Mouse (Mus musculus) hindbrain, embryonic 16.5 days (tissue): ENCODE data around the gene Prelp. TPM values are rescaled to one million over a fixed set of nuclear protein-coding genes. Genes with fewer than 3 reads are reported as not detected.

Experiments
- ATAC-seq: fragments of 200-750 bp; cut with Nextera tagmentation; 2 replicates; pipeline ENCODE4 v1.8.0; 2017; ENCODE audit warnings: moderate TSS enrichment, moderate library complexity
- H3K27ac ChIP-seq: fragments of 300-500 bp; sonication (generic); 2 replicates; pipeline ENCODE4 v1.5.1; 2014; ENCODE audit warnings: low read depth, mild to moderate bottlenecking, control low read depth, low read length, moderate library complexity
- H3K27me3 ChIP-seq: fragments of 300-500 bp; sonication (generic); replicated peaks from 2 replicates; pipeline ENCODE4 v1.6.1; 2014; ENCODE audit warnings: low read length; ENCODE audit not compliant: control insufficient read depth, insufficient read depth
- H3K36me3 ChIP-seq: fragments of 300-500 bp; sonication (generic); 2 replicates; pipeline ENCODE4 v1.6.1; 2014; ENCODE audit warnings: mild to moderate bottlenecking, low read length, moderate library complexity, mixed read lengths; ENCODE audit not compliant: control insufficient read depth, insufficient read depth
- H3K4me1 ChIP-seq: fragments of 300-500 bp; sonication (generic); 2 replicates; pipeline ENCODE4 v1.6.1; 2014; ENCODE audit warnings: low read depth, low read length; ENCODE audit not compliant: control insufficient read depth, insufficient read depth
- H3K4me2 ChIP-seq: fragments of 300-500 bp; sonication (generic); 2 replicates; pipeline ENCODE4 v1.6.1; 2014; ENCODE audit warnings: mild to moderate bottlenecking, low read length, control low read depth, moderate library complexity
- H3K4me3 ChIP-seq: fragments of 300-500 bp; sonication (generic); 2 replicates; pipeline ENCODE4 v1.5.1; 2014; ENCODE audit warnings: mild to moderate bottlenecking, low read length, control low read depth, moderate library complexity
- H3K9ac ChIP-seq: fragments of 300-500 bp; sonication (generic); 2 replicates; pipeline ENCODE4 v1.6.1; 2014; ENCODE audit warnings: low read depth, mild to moderate bottlenecking, control low read depth, low read length, moderate library complexity
- H3K9me3 ChIP-seq: fragments of 300-500 bp; sonication (generic); 2 replicates; pipeline ENCODE4 v1.6.1; 2014; ENCODE audit warnings: mild to moderate bottlenecking, low read length, moderate library complexity; ENCODE audit not compliant: control insufficient read depth
- WGBS: fragments of 180-500 bp; shearing (Covaris S2); extraction: QIAGEN DNeasy Blood & Tissue Kit; methylation state at CpG from one replicate; pipeline ENCODE4 v1.1.7; 2014; 5-methylcytosine and 5-hydroxymethylcytosine counted together
- polyA plus RNA-seq: library from polyadenylated mRNA; unstranded; fragments of >200 nt; fragmentation: Nextera tagmentation; extraction: Ambion mirVana; gene quantifications from 2 replicates; pipeline ENCODE4 v1.2.1, GENCODE M21; 2015

Gene Prelp
- polyA plus RNA-seq, 1 experiment from 2014 or later = 12.0 TPM

DNA sequence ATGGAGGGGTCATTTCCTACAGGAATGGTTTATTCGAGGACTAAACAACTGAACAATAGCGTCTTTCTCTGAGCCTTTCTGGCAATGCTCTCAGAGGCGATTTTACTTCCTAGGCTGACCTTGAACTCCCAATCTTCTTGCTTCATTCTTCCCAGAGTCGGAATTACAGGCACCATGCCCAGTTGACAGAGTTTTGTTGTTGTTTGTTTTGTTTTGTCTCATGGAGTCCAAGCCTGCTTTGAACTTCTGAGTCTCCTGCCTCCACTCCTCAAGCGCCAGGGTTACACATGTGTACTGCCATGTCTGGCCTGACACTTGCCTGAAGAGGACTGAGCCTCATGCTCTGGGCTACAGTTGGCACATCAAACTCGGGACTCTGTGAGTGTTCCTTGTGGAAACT lies 8.2 kb downstream of the Prelp start:
- ATAC-seq = no peak
- WGBS = 74% methylated on average over 6 of the region's 6 CpGs

DNA sequence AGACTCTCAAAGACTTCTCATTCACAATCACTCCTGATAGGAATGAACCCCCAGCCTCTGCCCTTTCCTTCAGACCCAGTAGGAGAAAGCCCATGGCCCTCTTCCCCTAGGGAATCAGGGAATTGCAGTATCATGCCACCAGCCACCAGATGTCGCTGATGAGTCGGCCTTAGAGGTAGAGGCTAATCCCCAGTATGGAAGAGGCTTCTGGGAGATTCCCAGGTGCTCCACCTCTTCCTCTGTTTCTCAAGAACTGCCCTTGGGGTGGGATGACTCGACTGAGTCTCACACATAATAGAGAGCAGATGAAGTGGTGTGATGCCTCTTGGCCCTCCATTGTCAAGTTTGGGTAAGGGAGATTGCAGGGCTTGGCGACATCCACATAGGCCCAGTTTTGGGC lies 9.8 kb downstream of the Prelp start:
- H3K36me3 ChIP-seq = no peaks in the 10 kb centered on the region
- WGBS = 28% methylated on average over 4 of the region's 4 CpGs
- H3K4me3 ChIP-seq = no peak overlapping the region
- H3K4me1 ChIP-seq = peaks cover 24% of the 10 kb centered on the region
- H3K27ac ChIP-seq = no peak overlapping the region
- no peaks in the 10 kb centered on the region for H3K9me3 ChIP-seq
- no peaks in the 10 kb centered on the region; the same call in 1 of the 2 replicates for H3K27me3 ChIP-seq
- ATAC-seq = no peak
- H3K9ac ChIP-seq = no peak overlapping the region
- H3K4me2 ChIP-seq = no peak overlapping the region

More for the DNA sequence above, 8.2 kb downstream of the Prelp start:
- Histone ChIP-seq H3K4me1 (peaks cover 25% of the 10 kb centered on the region), H3K27ac (no peak overlapping the region), H3K9ac (no peak overlapping the region), H3K27me3 (no peaks in the 10 kb centered on the region; the same call in 1 of the 2 replicates), H3K4me3 (no peak overlapping the region), H3K36me3 (no peaks in the 10 kb centered on the region), H3K4me2 (no peak overlapping the region), H3K9me3 (no peaks in the 10 kb centered on the region)

DNA sequence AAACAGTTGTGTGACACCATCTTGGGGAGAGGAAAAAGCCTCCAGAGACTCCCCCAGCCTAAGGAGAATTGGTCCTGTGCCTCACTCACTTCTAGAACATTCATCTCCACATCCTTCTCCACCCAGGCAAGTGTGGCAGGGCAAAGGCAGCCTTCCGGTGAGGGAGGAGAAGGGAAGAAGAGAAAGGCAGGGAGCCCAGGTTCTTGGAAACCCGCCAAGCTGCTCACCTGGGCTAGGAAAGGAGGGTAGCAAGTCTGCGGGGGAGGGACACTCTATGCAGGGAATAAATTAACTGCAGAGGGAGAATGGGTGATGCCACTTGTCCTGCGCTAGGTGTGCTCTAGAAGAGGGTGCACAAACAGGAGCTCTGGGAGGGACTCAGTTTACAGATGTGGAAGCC lies 10.2 kb downstream of the Prelp start:
- H3K9ac ChIP-seq = no peak overlapping the region
- WGBS = 70% methylated on average over 4 of the region's 4 CpGs

GRCm38 (mm10) chr1:133910108-133910507 lies 11.1 kb downstream of the Prelp start:
- Histone ChIP-seq H3K27ac (no peak overlapping the region), H3K9me3 (no peaks in the 10 kb centered on the region), H3K27me3 (no peaks in the 10 kb centered on the region; the same call in 1 of the 2 replicates), H3K9ac (no peak overlapping the region), H3K4me1 (peaks cover 19% of the 10 kb centered on the region), H3K36me3 (no peaks in the 10 kb centered on the region), H3K4me3 (no peak overlapping the region), H3K4me2 (no peak overlapping the region)
- ATAC-seq = no peak
- 85% methylated on average over 7 of the region's 7 CpGs for WGBS

More for the DNA sequence above, 10.2 kb downstream of the Prelp start:
- Histone ChIP-seq H3K4me2 (no peak overlapping the region), H3K4me1 (peaks cover 21% of the 10 kb centered on the region), H3K36me3 (no peaks in the 10 kb centered on the region), H3K4me3 (no peak overlapping the region), H3K9me3 (no peaks in the 10 kb centered on the region), H3K27ac (no peak overlapping the region), H3K27me3 (no peaks in the 10 kb centered on the region; the same call in 1 of the 2 replicates)
- no peak for ATAC-seq

GRCm38 (mm10) chr1:133908659-133909575 lies 12.3 kb downstream of the Prelp start:
- H3K4me3 ChIP-seq = peak overlapping the region; percentile 45
- peak overlapping the region; percentile 94 for H3K4me2 ChIP-seq
- H3K9me3 ChIP-seq = no peaks in the 10 kb centered on the region
- no peaks in the 10 kb centered on the region; the same call in 1 of the 2 replicates for H3K27me3 ChIP-seq
- peak overlapping the region; percentile 75 for H3K9ac ChIP-seq
- peak overlapping the region; percentile 85 for H3K27ac ChIP-seq
- no peaks in the 10 kb centered on the region for H3K36me3 ChIP-seq
- H3K4me1 ChIP-seq = peaks cover 19% of the 10 kb centered on the region
- WGBS = 9% methylated on average over 27 of the region's 27 CpGs
- peak; percentile 25 for ATAC-seq

GRCm38 (mm10) chr1:133907949-133908658 lies 13.1 kb downstream of the Prelp start, which contains the start of gene Optc:
TSS of gene Optc (minus strand) at chr1:133907999.
- under 1% methylated on average over 29 of the region's 30 CpGs for WGBS
- Histone ChIP-seq H3K4me1 (peaks cover 19% of the 10 kb centered on the region), H3K36me3 (no peaks in the 10 kb centered on the region), H3K9ac (peak within 1 kb of the TSS; percentile 75), H3K4me3 (peak within 1 kb of the TSS; percentile 45), H3K27ac (peak within 1 kb of the TSS; percentile 85), H3K27me3 (no peaks in the 10 kb centered on the region; the same call in 1 of the 2 replicates), H3K4me2 (peak within 1 kb of the TSS; percentile 94), H3K9me3 (no peaks in the 10 kb centered on the region)
- ATAC-seq = peak; percentile 91

DNA sequence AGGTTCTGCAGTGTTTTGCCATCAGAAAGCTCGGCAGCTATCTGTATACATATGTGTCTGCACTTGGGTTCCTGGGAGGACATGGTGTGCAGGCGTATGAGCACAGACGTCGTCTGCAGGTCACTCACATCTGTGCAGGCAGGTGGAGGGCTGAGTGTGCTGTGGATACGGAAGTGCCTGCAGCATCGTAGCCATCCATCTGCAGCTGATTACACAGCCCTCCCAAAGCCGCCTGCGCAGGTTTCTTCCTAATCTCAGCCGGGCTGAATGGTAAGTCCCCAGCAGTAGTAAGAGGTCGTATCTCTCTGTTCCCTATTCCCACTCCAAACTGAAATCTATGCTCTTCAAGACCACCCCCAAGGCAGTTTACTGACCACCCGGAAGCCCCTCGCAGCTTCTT lies 14.8 kb downstream of the Prelp start:
- WGBS = 49% methylated on average over 12 of the region's 12 CpGs
- Histone ChIP-seq H3K27me3 (no peaks in the 10 kb centered on the region), H3K9ac (no peak overlapping the region), H3K36me3 (no peaks in the 10 kb centered on the region), H3K4me2 (no peak overlapping the region), H3K4me3 (no peak overlapping the region), H3K4me1 (peaks cover 19% of the 10 kb centered on the region), H3K9me3 (no peaks in the 10 kb centered on the region), H3K27ac (no peak overlapping the region)
- ATAC-seq = no peak

DNA sequence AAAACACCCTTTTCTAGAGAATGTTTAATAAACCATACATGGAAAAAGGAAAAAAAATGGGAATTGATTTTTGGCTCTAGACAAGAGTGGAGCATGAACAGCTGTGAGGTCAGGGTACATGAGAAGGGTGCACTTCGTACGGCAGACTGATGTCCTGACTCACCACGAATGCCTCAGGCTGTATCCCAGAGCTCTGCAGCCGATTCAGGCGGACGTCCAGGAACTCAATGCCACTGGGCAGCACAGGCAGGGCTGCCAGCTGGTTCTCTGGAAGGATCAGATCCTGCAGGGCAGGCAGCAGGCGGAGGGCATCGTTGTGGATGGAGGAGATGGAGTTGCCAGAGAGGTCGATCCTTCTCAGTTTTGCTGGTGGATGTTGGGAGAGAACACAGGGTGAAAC lies 20.4 kb downstream of the Prelp start:
- no peak overlapping the region for H3K4me2 ChIP-seq
- no peaks in the 10 kb centered on the region for H3K9me3 ChIP-seq
- peaks cover 2% of the 10 kb centered on the region; the same call in 1 of the 2 replicates for H3K27me3 ChIP-seq
- H3K27ac ChIP-seq = no peak overlapping the region
- H3K4me3 ChIP-seq = no peak overlapping the region
- no peak overlapping the region; the same call in 1 of the 2 replicates for H3K9ac ChIP-seq
- no peak for ATAC-seq
- H3K36me3 ChIP-seq = no peaks in the 10 kb centered on the region
- H3K4me1 ChIP-seq = 0 out of 2 replicates have a peak, but pooled peaks cover 3% of the 10 kb centered on the region
- WGBS = 58% methylated on average over 9 of the region's 9 CpGs
